In the genomic region with DNA sequence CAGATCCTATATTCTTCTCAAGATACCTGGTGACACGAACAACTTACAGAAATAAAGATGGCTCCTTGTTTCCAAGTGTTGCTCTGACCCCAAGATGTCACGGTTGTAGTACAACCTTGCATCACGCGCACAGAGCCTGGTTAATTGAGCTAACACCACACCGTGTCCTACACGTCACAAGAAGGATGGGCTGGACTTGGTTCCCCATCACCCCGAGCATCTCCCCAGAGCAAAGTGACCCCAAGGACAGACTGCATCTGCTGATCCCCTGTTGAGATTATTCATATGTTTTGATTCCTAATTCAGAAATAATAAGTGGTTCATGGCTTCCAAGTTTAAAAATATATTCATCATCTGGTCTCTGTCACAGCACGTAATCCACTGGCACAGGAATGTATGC, we compare ENCODE assay signal across 29 mouse cellular contexts.
"Had no signal": no experiment of that assay in that cellular context is flagged by ENCODE, and none has a peak within 500 bp of the region (broad histone marks: within the 10 kb centered on the region; RNA-seq: fewer than 3 reads in every experiment).

No protein-coding gene starts in this region.

- H3K9ac ChIP-seq: heart, embryonic 12.5 days; heart, embryonic 13.5 days; heart, embryonic 15.5 days; hindbrain, embryonic 12.5 days; hindbrain, embryonic 13.5 days; hindbrain, embryonic 14.5 days; hindbrain, embryonic 15.5 days; intestine, embryonic 15.5 days; kidney, embryonic 15.5 days had no signal

- H3K4me1 ChIP-seq: heart, embryonic 12.5 days; heart, embryonic 13.5 days; heart, embryonic 15.5 days; hindbrain, embryonic 12.5 days; hindbrain, embryonic 13.5 days; hindbrain, embryonic 15.5 days; intestine, embryonic 15.5 days; kidney, embryonic 15.5 days had no signal

- DNase-seq: heart, postnatal 10 days; heart, postnatal 14 days; heart, postnatal 36 days; heart, postnatal 4 days; kidney, adult 11 months; kidney, adult 18-20 months; kidney, adult 2 months; kidney, adult 8-10 months; kidney, adult 9 months; kidney, postnatal 10 days; kidney, postnatal 14 days; kidney, postnatal 25 days; kidney, postnatal 36 days; kidney, postnatal 4 days; layer of hippocampus, adult 9-11 months; layer of hippocampus, postnatal 36 days had no signal

- H3K27ac ChIP-seq: heart, embryonic 13.5 days; heart, embryonic 15.5 days; hindbrain, embryonic 10.5 days; hindbrain, embryonic 12.5 days; hindbrain, embryonic 13.5 days; hindbrain, embryonic 14.5 days; hindbrain, embryonic 15.5 days; hindbrain, postnatal 0 days; intestine, embryonic 15.5 days; kidney, embryonic 15.5 days; kidney, postnatal 0 days had no signal

- H3K36me3 ChIP-seq: heart, embryonic 12.5 days; heart, embryonic 13.5 days; heart, embryonic 15.5 days; hindbrain, embryonic 12.5 days; hindbrain, embryonic 13.5 days; hindbrain, embryonic 15.5 days; intestine, embryonic 15.5 days; kidney, embryonic 15.5 days had no signal

- H3K4me3 ChIP-seq: heart, embryonic 12.5 days; heart, embryonic 13.5 days; heart, embryonic 15.5 days; hindbrain, embryonic 10.5 days; hindbrain, embryonic 12.5 days; hindbrain, embryonic 13.5 days; hindbrain, embryonic 15.5 days; intestine, embryonic 15.5 days; kidney, embryonic 15.5 days; left cerebral cortex, adult 2 months had no signal

- H3K27me3 ChIP-seq: hindbrain, embryonic 12.5 days; hindbrain, embryonic 13.5 days; hindbrain, embryonic 15.5 days; intestine, embryonic 15.5 days had no signal
